Mouse (Mus musculus) gastrocnemius, postnatal 25 days (tissue): ENCODE measurements at regions not wholly inside any gene's neighbourhood (a gene's known extent, or its start where the extent isn't known, plus 50 kb on each side); places are given as distances from the start of the nearest gene placed in this dataset.

Experiments used
- DNase-seq: peaks from one replicate; pipeline ENCODE4 v3.0.0; 2022

DNA sequence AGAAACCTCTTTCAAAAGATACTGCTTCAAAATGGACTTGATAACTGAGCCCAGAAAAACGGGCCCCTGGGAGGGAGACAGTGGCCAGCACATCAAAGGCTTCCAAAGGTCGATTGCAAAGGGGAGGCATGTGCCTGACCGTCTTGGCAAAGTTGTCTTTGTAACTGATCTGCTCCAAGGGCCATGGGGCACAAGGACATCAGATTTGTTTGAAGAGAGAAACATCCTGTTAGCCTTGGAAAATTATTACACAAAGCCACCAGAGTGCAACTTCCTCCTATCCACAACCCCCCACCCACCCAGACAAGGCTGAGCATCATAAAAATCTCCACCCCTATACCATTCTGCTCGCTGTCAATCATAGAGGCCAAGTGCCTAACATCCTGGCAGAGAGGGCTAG, 284.7 kb upstream of the Id2 start:
- DNase-seq, result no peak

DNA sequence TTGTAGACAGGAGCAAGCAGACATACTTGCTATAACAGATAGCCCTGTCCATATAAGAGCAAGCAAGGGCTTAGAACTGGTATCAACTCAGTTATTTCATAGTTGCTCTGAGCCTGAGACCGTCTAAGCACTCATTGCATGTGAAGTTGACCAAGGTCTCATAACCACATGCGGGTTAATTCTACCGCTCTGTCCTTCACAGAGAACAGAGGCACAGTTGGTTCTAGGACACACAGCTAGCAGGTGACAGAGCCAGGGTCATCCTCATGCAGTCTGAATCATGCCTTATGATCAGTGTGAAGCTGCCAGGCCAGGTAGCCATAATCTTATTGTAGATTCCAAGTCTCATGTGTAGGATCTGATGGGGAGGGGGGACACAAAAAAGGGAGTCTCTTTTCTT, 283.1 kb upstream of the Id2 start:
- no peak for DNase-seq

DNA sequence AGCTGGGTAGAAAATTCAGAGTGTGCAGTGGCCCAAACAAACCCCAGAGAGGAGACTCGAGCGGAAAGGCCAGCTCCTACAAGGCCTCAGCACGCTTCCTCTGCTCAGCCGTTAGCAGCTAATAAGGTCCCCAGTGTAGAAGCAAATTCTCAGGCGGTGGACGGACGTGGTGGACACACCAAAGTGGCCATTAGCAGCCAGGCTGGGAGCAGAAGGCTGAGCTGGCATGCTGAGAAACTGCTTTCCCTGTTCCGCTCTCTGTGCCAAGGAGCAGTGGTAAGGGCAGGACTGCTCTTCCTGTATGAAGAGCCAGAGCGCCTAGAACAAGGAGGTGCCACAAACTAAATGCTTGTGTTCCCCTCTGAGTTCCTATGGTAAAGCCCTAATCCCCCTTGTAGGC, 282.1 kb upstream of the Id2 start:
- DNase-seq, result no peak

DNA sequence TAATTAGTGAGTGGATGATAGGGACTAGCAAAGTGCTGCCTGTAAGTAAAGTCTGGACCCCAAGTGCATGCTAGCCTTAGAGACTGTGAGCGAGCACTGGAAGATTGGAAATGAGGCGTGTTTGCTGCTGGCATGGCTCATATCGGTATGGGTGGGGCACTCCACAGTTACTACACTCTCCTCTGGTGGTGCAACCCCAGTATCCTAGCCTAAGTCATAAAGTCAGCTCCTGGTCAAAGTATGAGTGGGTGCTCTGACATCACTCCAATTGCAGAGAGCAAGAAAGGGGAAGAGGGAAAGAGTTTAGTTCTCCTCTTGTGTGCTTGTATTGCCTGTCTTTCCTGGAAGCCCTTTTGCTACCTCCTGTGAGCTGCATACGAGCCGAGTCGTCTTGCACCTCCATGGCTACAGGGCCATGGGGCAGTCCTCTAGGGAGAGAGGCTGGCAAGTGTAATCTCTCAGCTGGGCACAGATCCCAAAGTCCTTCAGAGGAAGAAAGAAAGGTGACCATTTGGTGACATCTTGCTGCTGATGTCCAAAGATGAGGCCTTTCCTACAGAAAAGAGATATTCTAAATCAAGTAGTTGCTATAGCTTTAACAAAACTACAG, 281.2 kb upstream of the Id2 start:
- DNase-seq, result no peak

DNA sequence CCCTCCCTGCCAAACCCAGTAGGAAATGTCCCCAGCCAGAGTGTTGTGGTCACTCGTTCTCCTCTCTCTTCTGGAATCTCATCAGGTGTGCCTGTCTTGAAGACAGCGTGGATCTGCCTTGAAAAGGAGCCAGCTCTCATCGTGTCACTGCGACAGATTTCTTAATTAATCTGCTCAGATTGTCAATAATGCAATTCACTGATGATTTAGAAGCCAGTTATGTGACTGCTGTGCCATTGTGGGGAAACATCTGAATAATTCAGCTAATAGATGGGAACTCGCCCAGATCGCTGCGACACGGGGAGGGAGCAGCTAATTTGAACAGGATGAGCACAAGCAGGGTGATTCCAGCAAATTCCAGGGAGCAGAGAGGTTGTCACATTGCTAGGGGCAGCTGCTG, 279.5 kb upstream of the Id2 start:
- no peak for DNase-seq

DNA sequence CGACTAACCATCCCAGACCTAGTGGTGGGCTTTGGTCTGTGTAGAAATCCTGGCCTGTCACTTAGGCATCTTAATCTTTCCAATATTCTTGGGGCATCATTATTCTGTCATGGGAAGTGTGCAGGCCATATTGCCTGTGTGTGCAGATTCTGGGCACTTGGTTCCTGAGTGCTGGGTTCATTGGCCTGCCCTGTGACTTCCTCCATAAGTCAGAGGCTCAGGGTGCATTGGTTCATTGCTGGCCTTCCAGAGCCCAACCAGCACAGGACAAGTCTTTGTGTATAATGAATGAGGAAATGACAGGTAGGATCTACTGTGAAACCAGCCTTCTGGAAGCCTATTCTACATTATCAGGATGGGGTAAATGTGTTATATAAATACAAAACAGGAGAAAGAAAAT, 270.6 kb upstream of the Id2 start:
- DNase-seq, result no peak

DNA sequence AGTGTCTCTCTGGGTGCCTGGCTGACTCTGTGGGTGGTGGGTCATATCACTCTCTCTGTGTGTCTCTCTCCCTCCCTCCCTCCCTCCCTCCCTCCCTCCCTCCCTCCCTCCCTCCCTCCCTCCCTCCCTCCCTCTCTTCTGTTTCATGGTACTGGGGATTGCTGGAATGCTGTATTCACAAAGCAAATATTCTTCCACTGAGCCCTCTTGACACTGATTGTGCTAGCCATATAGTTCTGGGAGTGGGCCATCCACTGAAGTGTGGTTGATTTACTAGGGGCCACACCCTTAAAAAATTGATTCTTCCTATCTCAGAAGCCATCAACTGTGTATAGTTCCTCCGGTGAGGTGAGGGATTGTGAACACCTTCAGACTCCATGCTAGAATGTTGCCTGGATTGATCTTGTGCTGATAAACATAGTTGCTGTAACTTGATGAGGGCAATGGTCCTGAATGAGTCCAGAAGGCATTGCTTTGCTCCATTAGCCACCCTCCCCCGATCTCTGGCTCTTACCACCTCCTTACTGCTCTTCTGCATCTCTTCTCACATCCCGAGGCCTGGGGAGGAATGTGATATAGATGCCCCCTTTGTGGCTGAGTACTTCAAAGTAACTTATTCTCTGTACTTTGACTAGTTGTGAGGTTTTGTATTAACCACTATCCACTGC, 268.8 kb upstream of the Id2 start:
- no peak for DNase-seq

DNA sequence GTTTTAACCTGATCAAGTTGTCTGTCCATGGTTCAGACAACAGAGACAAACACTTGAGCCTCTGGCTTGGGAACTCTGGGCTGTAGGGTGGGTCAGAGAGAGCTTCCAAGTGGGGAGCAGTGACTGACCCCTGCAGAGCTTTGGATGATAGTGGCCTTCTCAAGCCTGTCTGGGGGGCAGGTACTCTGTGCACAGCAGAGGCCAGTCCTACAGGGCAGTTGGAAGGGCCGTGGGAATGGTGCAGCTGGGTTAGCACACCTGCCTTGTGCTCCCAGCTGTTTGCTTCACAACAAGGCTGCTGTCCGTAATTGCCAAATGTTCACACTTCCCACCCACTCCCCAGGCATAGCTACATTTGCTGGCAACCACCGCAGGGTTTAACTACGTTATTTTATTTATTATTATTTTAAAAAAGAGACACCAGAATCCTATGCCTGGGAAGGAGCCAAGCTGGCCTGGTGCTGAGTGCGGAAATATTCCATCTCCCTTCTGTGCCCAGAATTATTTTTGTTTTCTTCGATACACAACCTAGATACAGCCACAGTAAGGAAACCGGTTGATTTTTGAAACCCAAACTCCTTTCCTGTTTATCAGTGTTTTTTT, 268.1 kb upstream of the Id2 start:
- no peak for DNase-seq

DNA sequence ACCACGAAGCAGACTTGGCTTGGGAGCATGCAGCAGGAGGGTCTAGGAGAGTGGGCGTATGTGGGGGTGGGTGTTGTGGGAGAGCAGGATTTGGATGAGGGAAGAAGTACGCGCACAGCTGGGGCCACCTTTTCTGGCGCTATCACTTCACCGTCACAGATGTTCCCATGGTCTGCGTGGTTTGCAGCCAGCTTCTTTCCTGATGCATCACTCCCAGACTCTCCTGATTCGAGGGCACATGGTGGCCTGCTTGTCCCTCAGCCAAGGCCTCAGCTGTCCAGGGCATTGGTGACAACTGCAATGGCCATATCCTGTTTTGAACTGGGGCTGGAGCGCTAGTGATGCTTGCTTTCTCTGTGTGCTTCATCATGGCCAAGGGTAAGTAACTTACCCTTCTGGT, 266.9 kb upstream of the Id2 start:
- DNase-seq, result no peak

DNA sequence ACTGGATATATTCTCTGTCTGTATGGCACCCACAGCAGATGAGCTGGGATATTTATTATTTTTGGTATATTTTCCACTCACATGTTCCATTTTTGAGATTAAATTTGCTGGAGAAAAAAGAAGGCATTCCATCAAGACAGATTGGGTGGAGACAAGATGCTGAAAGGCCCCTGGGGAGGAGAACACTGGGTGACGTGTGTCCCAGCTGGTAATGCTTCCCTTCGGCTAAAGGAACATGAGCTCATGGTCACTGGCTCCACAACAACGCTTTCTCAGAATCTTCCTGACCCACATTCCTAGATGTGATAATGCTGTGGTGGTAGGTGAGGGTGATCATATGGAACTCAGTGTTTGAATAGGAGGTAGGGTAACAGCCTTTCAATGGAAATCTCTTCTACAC, 266.4 kb upstream of the Id2 start:
- DNase-seq, result no peak

DNA sequence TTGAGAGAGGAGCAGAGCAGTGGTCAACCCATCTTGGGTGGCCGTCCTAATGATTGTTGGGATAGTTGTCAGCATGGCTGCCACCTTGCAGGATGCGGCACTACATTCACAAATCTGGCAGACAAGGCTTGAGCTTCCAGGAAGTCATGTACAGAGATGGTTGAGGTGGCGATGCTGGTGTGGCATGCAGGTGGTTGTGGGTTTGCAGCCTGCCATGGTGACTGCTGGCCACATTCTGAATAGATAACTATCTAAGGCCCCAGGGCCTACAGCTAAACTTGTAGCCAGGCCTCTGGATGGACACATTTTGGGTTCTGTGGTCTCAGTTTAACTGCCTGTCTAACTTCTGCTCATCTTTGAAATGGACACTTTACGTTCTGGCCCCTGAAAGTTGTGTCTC, 265.8 kb upstream of the Id2 start:
- no peak for DNase-seq

DNA sequence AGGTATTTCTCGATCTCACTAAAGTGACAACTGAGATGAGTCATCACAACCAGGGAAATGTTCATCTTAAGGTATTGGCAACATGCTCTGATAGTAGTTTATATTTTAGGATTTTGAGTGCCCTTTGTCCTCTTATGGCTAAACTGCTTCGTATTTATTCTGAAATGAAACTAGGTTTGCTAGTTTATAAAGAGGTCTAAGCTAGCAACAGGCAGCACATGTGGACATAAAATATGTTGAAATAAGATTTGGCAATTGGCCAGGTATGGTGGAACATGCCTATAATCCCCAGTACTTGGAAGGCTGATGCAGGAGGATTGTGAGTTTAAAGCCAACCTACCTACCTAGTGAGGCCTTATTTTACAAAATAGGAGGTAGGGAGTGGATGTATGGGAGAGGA, 263.8 kb upstream of the Id2 start:
- no peak for DNase-seq

DNA sequence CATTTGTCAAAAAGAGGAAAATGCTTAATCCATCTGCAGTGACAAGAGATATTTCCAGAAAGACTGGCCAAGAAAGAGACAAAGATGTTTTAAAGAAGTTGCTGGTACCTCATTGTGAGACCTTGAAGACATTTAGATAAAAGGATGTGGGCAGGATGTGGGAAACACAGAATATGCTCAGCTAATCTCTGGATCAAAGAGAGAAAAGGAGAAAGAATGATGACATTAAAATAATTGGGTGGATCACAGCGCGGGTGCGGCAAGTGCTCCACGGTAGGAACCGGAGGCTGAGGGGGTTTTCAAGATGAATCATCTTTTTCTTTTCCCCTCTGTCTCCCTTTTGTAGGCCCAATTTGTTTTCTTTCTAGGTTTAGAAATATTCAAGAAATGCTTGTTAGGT, 263.0 kb upstream of the Id2 start:
- DNase-seq, result no peak

DNA sequence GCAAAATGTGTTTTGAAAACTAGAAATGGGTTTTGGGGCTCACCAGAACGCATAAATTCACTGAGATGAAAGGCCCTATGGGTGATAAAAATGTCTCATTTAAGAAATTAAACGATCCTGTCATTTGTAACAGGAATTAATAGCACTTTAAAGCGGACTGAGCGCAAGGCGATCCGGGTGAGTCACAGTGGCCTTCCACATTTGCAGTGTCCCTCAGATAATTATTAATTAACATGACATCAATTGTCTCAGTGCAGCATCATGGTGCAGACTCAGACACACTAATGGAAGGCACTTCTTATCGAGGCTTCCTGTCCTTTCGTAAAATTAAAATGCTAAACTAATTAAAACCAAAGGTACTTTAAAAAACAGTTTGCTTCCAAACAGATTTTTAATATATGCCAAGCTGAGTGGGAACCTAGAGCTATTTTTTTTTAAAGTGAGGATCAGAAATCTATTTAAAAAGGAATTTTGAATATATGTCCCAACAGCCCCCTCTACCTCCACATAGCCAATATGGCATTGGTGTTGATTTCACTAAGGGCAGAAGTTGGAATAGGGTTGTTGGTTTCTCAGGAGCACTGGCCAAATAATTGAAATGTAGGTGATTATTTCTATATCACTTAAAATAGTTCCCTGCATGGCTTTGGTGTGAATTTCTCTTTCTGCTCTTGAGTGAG, 262.0 kb upstream of the Id2 start:
- DNase-seq, result no peak

DNA sequence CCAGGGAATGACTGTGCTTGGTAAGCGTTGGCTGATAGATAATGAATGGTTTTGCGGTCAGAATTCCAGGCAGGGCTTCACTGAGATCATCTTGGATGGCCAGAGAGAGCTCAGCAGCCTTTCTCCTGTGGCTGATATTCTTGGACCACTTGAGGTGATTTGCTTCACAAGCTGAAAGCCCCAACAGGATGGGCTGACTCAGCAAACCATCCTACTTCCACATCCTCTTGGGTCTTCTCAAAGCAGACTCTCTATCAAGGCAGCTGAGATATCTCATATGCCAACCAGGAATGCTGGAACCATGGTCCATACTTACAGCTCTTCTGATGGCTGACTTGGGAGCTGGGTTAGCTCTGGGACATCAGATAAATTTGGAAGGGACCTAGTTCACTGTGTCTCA, 259.8 kb upstream of the Id2 start:
- no peak for DNase-seq

DNA sequence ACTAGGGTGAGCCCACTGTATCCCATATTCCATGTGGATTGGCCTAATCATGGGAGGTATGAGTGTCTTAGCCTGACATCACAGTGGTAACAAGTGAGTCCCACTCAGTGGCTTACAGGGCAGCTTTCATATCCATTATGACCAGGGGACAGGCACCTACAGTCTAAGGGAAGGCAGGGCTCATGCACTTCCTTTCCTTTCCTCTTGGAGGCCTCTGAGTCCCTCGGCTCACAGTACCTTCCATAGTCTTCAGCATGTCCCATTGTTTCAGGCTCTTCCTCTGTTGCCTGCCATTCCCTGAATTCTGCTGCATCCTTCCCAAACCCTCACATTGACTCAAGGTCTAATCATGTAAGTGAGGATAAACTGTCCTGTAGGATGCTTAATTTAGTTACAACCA, 258.3 kb upstream of the Id2 start:
- no peak for DNase-seq

DNA sequence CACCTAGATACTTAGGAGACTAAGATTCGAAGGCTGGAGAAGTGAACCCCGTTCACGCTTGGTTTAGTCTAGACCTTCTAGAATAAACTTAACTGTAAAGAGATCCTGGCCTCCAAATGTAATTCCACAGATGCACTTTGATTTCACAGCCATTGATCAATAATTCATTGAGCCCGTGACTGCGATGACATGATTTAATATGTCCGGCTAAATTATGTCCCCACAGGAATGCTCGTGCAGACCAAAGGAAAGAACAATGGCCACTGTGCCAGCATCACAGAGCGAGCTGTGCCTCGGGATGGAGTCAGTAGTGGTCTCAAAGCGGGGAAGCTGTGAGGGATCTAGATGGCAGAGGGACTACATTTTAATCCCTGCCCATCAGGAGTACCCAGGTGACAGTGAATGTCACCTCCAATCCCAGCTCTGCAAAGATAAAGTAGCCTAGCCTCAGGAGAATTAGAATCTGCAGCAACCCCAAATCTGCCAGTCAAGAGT, 256.5 kb upstream of the Id2 start:
- DNase-seq, result no peak

DNA sequence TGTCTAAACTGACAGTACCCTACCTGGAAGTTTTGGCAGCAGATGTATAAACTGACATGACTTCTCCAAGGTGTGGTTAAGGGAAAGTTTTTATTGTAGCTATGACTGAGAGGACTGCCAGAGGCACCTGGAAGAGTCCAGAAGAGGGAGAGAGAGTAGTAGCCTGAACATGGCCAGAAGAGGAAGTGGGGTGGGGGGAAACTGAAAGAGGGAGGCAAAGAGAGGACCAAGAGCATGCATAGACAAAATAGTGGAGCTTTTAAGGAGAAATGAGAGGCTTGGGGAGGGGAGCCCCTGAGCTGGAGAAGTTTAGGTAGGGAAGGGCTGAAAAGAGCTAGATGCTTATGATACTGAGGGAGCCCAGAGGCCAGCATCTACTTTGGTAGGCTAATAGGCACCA, 255.2 kb upstream of the Id2 start:
- no peak for DNase-seq

DNA sequence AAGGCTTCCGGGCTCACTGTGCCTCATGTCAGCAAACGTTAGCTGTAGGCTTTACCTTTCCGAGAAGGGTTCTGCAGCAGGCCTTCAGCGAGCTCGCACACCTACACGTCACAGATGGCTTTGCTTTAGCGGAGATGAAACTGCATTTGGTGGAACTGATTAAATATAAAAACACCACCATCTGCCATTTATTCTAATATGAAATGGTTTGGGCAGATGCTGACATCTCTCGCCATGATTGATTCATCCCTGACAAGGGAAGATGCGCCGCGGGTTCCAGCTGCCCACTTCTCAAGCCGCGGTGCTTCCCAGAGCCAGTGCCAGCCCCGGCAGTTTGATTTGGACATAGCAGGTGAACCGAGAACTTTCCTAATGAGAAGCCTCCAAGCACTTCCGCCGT, 247.4 kb upstream of the Id2 start:
- DNase-seq, result no peak

DNA sequence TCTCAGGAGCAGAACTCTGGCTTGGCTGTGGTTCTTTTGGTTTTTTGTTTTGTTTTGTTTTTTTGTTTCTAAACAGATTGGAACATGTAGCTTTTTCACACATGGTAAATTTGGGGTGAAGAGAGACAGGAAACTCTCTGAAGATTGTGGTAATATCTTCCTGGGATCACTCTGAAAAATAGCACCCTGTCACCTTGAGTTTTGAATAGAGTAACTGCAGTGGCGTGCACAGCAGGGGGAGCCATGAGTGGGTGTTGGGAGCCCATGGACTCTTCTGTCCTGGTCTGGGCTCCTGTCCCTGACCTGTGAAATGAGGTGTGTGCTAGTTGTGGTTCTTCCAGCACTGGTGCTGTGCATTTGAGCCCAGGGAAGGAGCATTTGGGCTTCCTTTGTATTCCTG, 241.8 kb upstream of the Id2 start:
- DNase-seq, result no peak

DNA sequence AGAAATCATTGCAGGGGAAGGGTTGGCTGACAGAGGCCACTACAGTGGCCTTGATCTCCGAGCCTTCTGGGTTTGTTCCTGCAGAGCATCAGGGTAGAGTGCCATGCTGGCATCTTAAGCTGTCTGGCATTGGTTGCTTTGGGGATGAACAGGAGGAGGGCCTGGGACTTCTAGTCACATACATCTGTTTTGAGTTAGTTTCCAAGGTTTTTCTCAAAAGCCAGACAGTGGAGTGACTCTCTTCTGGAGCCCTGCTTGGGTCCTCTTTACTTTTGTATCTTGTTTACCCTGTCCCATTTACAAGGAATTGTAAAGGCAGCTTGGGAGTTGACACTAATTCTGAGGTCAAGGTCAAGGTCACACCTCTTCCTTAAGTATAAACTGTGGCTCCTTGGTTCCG, 239.0 kb upstream of the Id2 start:
- DNase-seq, result no peak

DNA sequence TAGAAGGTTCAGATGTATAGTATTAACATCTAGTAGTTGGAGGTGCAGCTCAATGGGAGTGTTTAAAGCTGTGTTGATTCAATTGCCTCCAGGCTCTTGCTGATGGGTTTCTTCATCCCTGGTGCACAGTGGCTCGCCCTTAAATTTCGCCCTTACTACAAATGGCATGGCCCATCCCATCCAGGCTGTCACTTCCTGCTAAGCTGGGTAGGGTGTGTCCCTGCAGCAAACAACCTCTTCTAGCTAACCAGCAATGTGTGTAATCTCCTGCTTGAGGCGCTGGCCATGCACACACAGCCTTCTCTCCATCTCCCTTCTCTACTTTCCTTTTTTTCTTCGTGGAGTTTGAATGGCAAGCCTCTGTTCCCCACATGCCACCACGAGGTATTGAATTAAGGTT, 238.1 kb upstream of the Id2 start:
- no peak for DNase-seq

DNA sequence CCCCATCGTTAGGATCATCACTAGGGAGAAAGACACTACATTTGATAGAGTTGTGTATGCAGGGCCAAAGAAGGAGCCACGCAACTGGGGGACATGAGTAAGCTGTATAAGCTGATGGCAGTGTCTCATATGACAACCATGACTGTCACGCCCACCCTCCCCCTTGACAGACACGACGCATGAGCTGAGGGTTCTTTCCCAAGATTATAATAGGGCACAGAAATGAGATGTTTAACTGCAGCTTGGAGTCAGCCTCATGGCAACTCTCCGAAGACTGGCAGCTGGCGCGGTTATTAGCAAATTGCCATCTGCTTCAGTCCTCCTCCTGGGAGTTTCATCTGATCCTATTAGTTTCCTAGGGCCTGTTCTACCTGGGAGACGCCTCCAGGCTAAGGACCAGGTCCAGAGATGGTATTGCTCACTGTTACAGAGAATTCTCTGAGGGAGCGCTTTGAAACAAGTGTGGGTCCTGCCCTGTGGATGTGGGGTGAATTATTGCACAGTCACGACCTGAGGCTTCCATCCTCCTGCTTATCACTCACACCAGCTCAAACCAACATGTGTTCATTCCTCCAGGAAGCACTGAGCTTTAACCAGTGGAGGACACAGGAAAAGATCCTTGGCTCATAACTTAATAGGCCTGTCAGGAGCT, 235.6 kb upstream of the Id2 start:
- DNase-seq, result no peak
